Mouse (Mus musculus) kidney, embryonic 15.5 days (tissue): ENCODE results near the gene Ttf2. TPM values are rescaled to one million over a fixed set of nuclear protein-coding genes. Genes with fewer than 3 reads are reported as not detected.

Source experiments
- ATAC-seq: fragments of 200-750 bp; cut with Nextera tagmentation; replicated peaks from 2 replicates; pipeline ENCODE4 v1.8.0; 2017; ENCODE audit warnings: moderate TSS enrichment; ENCODE audit not compliant: low FRiP score
- H3K27ac ChIP-seq: fragments of 300-500 bp; sonication (generic); 2 replicates; pipeline ENCODE4 v1.5.1; 2015; ENCODE audit warnings: mild to moderate bottlenecking, inconsistent platforms
- H3K27me3 ChIP-seq: fragments of 300-500 bp; sonication (generic); 2 replicates; pipeline ENCODE4 v1.6.1; 2015; ENCODE audit warnings: inconsistent platforms
- H3K36me3 ChIP-seq: fragments of 300-500 bp; sonication (generic); 2 replicates; pipeline ENCODE4 v1.6.1; 2015; ENCODE audit warnings: inconsistent platforms
- H3K4me1 ChIP-seq: fragments of 300-500 bp; sonication (generic); 2 replicates; pipeline ENCODE4 v1.6.1; 2015; ENCODE audit warnings: inconsistent platforms
- H3K4me2 ChIP-seq: fragments of 300-500 bp; sonication (generic); 2 replicates; pipeline ENCODE4 v1.6.1; 2015; ENCODE audit warnings: moderate library complexity, mild to moderate bottlenecking, inconsistent platforms
- H3K4me3 ChIP-seq: fragments of 300-500 bp; sonication (generic); replicated peaks from 2 replicates; pipeline ENCODE4 v1.5.1; 2015; ENCODE audit warnings: mild to moderate bottlenecking, inconsistent platforms
- H3K9ac ChIP-seq: fragments of 300-500 bp; sonication (generic); 2 replicates; pipeline ENCODE4 v1.6.1; 2015; ENCODE audit warnings: mild to moderate bottlenecking, inconsistent platforms
- H3K9me3 ChIP-seq: fragments of 300-500 bp; sonication (generic); replicated peaks from 2 replicates; pipeline ENCODE4 v1.6.1; 2016; ENCODE audit warnings: inconsistent platforms
- WGBS: fragments of 180-500 bp; shearing (Covaris S2); methylation state at CpG from one replicate; pipeline ENCODE4 v1.1.7; 2015; ENCODE audit warnings: mixed read lengths; 5-methylcytosine and 5-hydroxymethylcytosine counted together
- polyA plus RNA-seq: library from polyadenylated mRNA; unstranded; fragments of >200 nt; fragmentation: Nextera tagmentation; extraction: Ambion mirVana; gene quantifications from 2 replicates; pipeline ENCODE4 v1.2.1, GENCODE M21; 2015

Ttf2 gene
- polyA plus RNA-seq, 1 experiment from 2014 or later = 19.9 TPM

DNA sequence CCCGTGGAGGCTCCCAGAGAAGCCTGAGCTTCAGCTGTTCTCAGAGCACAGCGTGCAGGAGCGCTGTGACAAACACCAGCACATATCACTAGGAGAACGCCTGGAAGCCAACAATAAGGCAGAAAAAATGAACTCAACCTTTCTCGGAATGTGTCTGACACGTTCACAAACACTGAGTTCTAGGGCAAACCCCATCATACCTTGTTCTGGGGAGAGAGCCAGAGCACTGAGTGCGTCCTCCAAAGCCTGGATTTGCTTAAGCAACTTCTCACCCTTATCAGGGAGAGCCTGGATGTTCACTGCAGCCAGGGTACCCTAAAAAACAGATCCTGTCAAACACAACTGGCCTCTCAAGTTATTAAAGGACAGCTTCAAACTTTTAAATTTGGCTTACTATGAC lies 8.0 kb downstream of the Ttf2 start:
- Histone ChIP-seq H3K9me3 (no peaks in the 10 kb centered on the region), H3K27me3 (no peaks in the 10 kb centered on the region), H3K27ac (no peak overlapping the region), H3K4me1 (no peaks in the 10 kb centered on the region), H3K36me3 (peaks cover 89% of the 10 kb centered on the region), H3K9ac (no peak overlapping the region), H3K4me2 (no peak overlapping the region), H3K4me3 (no peak overlapping the region)
- 82% methylated on average over 7 of the region's 7 CpGs for WGBS
- no peak for ATAC-seq

DNA sequence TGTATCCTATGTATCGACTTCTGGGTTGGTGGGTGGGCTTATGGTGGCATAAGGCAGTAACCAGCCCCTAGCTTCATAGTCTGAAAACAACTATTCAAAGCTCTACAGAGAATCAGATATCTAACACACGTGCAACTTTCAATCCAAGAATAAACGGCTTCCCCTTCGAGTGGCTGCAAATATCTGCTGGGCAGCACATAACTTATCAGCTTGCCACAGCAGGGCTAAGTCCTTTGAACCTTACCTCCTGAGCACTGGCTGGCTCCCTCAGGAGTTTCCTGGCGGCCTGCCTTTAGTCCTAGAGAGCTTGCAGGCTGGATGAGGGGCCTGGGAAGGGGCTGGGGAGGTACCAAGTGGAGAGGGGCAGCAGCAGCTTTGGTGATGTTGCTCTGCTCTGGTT lies 8.5 kb downstream of the Ttf2 start:
- peaks cover 89% of the 10 kb centered on the region for H3K36me3 ChIP-seq
- no peak overlapping the region for H3K4me2 ChIP-seq
- H3K9me3 ChIP-seq = no peaks in the 10 kb centered on the region
- 58% methylated on average over 5 of the region's 5 CpGs for WGBS
- H3K9ac ChIP-seq = no peak overlapping the region
- H3K27ac ChIP-seq = no peak overlapping the region
- ATAC-seq = no peak
- no peaks in the 10 kb centered on the region for H3K27me3 ChIP-seq
- H3K4me3 ChIP-seq = no peak overlapping the region
- H3K4me1 ChIP-seq = no peaks in the 10 kb centered on the region

DNA sequence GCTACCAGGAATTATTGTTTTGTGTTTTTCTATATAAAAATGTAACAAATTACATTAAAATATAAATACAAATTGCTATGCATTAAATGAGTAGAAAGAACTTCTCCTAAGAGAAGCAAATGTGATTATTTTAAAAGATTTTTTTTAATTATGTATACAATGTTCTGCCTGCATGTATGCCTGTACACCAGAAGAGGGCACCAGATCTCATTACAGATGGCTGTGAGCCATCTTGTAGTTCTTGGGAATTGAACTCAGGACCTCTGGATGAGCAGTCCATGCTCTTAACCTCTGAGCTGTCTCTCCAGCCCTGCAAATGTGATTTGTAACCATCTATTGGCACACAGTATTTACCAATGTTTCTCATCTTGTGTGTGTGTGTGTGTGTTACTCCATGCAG lies 14.8 kb downstream of the Ttf2 start:
- Histone ChIP-seq H3K4me1 (no peaks in the 10 kb centered on the region), H3K4me2 (no peak overlapping the region), H3K27ac (no peak overlapping the region), H3K36me3 (peaks cover 99% of the 10 kb centered on the region), H3K4me3 (no peak overlapping the region), H3K9me3 (no peaks in the 10 kb centered on the region), H3K27me3 (no peaks in the 10 kb centered on the region), H3K9ac (no peak overlapping the region)
- ATAC-seq = no peak

DNA sequence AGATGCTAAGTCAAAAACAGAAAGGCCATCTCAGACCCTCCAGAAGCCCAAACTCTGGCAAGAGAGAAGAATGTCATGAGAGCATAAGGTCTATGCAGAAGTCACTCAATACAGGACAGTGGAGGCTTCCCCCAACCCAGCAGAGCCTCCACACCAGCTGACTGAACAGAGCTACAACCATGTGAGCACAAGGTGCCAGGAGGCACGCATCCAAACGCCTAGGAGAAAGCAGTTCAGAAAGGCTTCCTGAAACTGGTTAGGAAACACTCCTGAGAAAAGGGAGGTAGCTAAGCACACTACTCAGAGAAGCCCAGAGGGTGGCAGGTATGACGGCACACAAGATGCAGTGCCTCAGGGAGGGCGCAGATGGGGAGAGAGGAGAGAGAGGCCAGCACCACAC lies 17.9 kb downstream of the Ttf2 start:
- Histone ChIP-seq H3K9ac (no peak overlapping the region), H3K27ac (no peak overlapping the region), H3K4me3 (no peak overlapping the region), H3K4me1 (no peaks in the 10 kb centered on the region), H3K9me3 (no peaks in the 10 kb centered on the region), H3K27me3 (no peaks in the 10 kb centered on the region), H3K4me2 (no peak overlapping the region), H3K36me3 (peaks cover 97% of the 10 kb centered on the region)
- WGBS = 90% methylated on average over 4 of the region's 4 CpGs
- no peak for ATAC-seq

DNA sequence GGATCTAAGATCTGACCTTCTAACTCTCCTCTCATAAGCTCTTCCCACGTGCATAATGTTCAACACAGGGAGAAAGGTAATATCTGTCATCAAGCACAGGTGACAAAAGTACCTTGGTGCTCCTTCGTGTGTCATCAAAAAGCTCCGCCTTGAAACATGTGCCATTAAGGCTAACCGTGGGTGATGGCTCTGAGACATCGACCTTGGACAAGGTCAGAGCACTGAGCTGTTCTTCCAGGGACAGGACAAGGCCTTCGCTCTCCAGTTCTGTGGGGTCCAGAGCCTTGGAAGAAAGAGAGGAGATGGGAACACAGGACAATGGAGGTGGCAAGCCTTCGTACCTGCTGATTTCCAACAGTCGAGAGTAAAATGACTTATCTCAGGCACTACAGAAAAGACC lies 22.2 kb downstream of the Ttf2 start:
- Histone ChIP-seq H3K9ac (no peak overlapping the region), H3K27ac (no peak overlapping the region), H3K27me3 (no peaks in the 10 kb centered on the region), H3K4me1 (no peaks in the 10 kb centered on the region), H3K4me3 (no peak overlapping the region), H3K9me3 (no peaks in the 10 kb centered on the region), H3K36me3 (peaks cover 95% of the 10 kb centered on the region), H3K4me2 (no peak overlapping the region)
- 92% methylated on average over 8 of the region's 8 CpGs for WGBS
- no peak for ATAC-seq

DNA sequence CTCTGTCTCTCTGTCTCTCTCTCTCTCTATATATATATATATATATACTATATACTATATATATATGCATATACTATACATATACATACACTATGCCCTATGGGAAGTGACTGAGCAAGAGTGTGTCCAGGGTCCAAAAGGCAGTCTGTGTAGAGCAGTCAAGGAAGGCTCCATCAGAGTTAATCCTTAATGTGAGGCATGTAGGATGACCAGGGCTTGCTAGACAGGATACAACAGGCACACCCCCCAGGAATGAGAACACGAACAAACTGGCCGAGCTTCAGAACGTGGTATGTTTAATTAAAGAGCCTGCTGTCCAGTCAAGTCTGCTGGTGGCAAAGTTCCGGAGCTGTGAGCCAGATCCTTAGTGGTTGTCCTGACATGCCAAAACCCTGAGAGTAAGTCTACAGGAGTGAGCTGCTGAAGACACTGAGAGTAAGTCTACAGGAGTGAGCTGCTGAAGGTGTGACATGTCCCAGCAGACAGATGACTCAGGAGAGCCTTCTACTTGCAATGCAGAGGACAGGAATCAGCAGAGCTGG lies 28.9 kb downstream of the Ttf2 start:
- no peaks in the 10 kb centered on the region for H3K27me3 ChIP-seq
- no peak for ATAC-seq
- H3K27ac ChIP-seq = no peak overlapping the region
- no peaks in the 10 kb centered on the region for H3K4me1 ChIP-seq
- H3K4me3 ChIP-seq = no peak overlapping the region
- peaks cover 89% of the 10 kb centered on the region for H3K36me3 ChIP-seq
- H3K4me2 ChIP-seq = no peak overlapping the region
- WGBS = 84% methylated on average over 4 of the region's 4 CpGs
- no peak overlapping the region for H3K9ac ChIP-seq
- no peaks in the 10 kb centered on the region for H3K9me3 ChIP-seq

DNA sequence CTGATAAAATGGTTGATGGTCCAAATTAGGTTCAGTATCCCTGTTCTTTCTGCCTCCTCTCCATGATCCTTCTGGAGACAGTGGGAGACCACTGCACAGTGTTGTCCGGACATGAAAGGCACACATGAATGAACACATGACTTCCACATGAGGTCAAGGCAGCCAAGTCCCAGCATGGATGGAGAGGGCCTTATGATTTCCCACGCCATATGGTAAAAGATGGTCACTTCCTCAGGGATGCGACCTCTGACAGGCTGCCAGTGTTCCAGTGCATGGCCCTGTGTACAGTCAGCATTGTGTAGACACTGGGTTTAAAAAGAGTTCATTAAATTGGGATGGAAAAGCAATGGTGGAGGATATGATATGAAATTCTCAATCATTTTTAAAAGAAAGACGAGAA lies 31.3 kb downstream of the Ttf2 start:
- Histone ChIP-seq H3K4me3 (no peak overlapping the region), H3K27ac (no peak overlapping the region), H3K9me3 (no peaks in the 10 kb centered on the region), H3K27me3 (no peaks in the 10 kb centered on the region), H3K9ac (no peak overlapping the region), H3K4me2 (no peak overlapping the region), H3K36me3 (peaks cover 78% of the 10 kb centered on the region), H3K4me1 (no peaks in the 10 kb centered on the region)
- WGBS = 90% methylated on average over 4 of the region's 4 CpGs
- ATAC-seq = no peak

DNA sequence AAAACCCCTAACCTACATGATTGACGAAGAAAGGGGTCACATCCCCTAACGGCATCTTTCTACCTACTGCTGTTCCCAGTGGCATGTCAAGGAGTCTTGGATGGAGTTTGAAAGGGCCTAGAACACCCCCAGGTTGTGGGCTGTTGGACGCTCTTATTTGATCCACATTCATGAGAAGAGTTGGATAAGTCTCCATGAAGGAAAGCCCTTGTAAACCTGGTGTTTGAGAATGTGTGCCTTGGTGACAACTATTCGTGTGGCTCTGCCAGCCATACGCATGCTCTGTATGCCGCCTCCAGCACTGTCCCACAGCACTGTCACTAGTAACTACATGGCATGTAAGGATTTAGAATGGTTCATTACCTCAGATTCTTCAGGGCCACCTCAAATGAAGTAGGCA lies 33.3 kb downstream of the Ttf2 start:
- peaks cover 5% of the 10 kb centered on the region; the same call in 1 of the 2 replicates for H3K4me1 ChIP-seq
- no peaks in the 10 kb centered on the region for H3K9me3 ChIP-seq
- H3K27me3 ChIP-seq = no peaks in the 10 kb centered on the region
- no peak overlapping the region for H3K4me3 ChIP-seq
- ATAC-seq = no peak
- H3K27ac ChIP-seq = no peak overlapping the region
- WGBS = 95% methylated on average over 6 of the region's 6 CpGs
- no peak overlapping the region for H3K9ac ChIP-seq
- H3K36me3 ChIP-seq = peaks cover 81% of the 10 kb centered on the region
- H3K4me2 ChIP-seq = no peak overlapping the region

DNA sequence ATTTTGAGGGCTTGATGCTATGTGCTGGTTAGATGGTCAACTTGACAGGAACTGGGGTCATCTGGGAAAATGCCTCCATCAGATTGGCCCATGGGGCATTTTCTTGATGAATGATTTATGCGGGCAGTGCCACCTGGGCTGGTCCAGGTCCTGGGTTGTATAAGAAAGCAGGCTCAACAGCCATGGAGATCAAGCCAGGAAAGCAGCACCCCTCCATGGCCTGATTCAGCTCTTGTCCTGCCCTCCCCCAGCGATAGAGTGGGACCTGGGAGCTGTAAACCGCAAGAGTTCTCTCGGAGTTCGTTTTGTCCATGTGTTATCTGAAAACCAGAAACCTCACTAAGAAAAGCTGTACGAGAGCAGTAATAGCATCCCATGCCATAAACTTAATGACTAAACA lies 33.9 kb downstream of the Ttf2 start:
- ATAC-seq = no peak
- H3K27me3 ChIP-seq = no peaks in the 10 kb centered on the region
- 60% methylated on average over 6 of the region's 6 CpGs for WGBS
- peaks cover 5% of the 10 kb centered on the region; the same call in 1 of the 2 replicates for H3K4me1 ChIP-seq
- H3K36me3 ChIP-seq = peaks cover 78% of the 10 kb centered on the region
- H3K9ac ChIP-seq = no peak overlapping the region
- no peak overlapping the region for H3K4me3 ChIP-seq
- no peaks in the 10 kb centered on the region for H3K9me3 ChIP-seq
- H3K27ac ChIP-seq = no peak overlapping the region
- no peak overlapping the region for H3K4me2 ChIP-seq

DNA sequence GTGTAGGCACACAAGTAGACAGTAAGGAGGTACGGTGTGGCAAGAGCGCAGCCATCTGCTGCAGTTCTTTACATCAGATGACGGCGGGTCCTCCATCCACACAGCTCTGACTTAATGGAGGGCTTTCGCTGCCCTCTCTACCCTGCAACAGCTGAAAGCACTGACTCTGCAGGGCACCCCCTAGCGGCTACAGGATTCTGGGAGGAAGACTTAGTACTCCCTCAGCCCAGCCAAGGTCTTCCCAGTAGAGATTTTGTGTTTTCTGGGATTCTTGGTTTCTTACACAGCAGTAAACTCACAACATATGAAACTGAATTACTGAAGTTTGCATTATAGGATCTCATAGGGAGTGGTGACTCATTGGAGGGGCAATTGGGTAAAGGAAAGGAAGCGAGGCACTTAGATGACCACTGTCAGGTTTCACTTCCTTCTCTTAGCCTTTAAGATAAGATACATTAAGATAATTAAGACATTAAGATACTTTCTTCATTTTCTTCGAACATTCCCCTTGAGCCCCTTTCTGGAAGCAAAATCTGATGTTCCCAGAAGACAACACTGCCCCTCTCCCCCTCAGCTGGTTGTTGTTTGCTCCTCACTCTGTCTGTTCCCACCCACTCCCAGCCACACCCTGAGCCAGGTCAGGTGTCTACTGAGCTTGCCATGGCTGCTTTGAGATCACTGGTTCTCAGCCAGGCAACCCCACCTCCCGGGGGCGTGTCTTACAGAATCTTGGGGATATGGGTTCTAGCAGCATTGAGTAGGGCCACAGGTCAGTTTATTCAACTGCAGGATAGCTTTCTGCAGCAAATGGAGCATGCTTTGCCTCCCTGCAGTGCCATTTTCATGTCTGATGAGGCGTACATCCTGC lies 37.2 kb downstream of the Ttf2 start:
- WGBS = 73% methylated on average over 11 of the region's 11 CpGs
- Histone ChIP-seq H3K4me1 (peaks cover 5% of the 10 kb centered on the region; the same call in 1 of the 2 replicates), H3K4me3 (no peak overlapping the region), H3K4me2 (no peak overlapping the region), H3K36me3 (peaks cover 69% of the 10 kb centered on the region), H3K9me3 (no peaks in the 10 kb centered on the region), H3K9ac (no peak overlapping the region), H3K27ac (no peak overlapping the region), H3K27me3 (no peaks in the 10 kb centered on the region)
- no peak for ATAC-seq

DNA sequence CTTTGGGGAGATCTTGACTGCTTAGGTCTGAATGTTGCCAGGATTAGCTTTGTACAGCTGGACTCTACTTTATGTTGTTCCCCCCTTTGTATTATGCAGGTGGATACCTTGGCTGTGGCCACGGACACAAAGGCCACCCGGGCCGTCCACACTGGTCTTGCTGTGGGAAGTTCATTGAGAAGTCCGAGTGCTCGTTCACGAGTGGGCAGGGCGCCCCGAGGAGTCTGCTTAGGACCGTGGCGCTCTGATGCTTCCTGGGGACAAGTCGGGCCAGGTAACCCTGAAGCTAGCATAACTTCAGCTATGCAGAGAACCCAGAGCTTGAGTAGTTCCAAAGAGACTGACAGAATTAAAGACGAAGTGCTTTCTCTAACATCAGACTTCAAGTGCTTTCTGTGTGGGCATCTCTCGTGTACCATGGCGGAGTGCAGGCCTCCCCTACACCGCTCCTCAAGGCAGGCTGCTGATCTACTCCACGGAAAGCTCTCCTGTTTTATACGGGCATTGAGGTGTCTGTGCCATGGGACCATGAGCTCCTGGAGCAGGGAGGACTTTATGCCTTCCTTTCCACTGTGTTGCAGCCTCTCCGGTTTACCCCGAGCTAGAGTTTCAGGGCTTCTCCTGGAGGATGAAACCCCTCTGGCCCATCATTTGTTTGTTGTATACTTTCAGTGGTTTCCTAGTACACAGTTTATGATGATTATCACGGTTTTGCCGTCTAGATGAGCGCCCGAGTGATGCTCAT lies 38.0 kb downstream of the Ttf2 start:
- no peak overlapping the region for H3K27ac ChIP-seq
- no peaks in the 10 kb centered on the region for H3K27me3 ChIP-seq
- peaks cover 5% of the 10 kb centered on the region; the same call in 1 of the 2 replicates for H3K4me1 ChIP-seq
- no peaks in the 10 kb centered on the region for H3K9me3 ChIP-seq
- no peak for ATAC-seq
- H3K9ac ChIP-seq = no peak overlapping the region
- 93% methylated on average over 23 of the region's 23 CpGs for WGBS
- H3K4me2 ChIP-seq = no peak overlapping the region
- no peak overlapping the region for H3K4me3 ChIP-seq
- peaks cover 67% of the 10 kb centered on the region for H3K36me3 ChIP-seq

DNA sequence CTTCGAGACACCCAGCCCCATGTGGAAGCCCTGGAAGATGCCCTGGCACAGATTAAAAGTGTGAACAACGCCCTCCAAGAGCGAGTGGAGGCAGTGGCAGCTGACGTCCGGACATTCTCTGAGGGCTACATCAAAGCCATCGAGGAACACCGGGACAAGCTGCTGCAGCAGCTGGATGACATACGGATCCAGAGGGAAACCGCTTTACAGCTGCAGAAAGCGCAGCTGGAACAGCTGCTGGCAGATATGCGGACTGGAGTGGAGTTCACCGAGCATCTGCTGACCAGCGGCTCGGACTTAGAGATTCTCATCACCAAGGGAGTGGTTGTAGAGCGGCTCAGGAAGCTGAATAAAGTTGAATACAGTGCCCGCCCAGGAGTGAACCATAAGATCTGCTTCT lies 44.3 kb downstream of the Ttf2 start:
- H3K9ac ChIP-seq = no peak overlapping the region

More for the DNA sequence above, 44.3 kb downstream of the Ttf2 start:
- H3K4me3 ChIP-seq = no peak overlapping the region
- no peaks in the 10 kb centered on the region for H3K27me3 ChIP-seq
- no peak overlapping the region for H3K4me2 ChIP-seq
- 70% methylated on average over 16 of the region's 16 CpGs for WGBS
- H3K36me3 ChIP-seq = peaks cover 22% of the 10 kb centered on the region
- H3K9me3 ChIP-seq = no peaks in the 10 kb centered on the region
- peaks cover 28% of the 10 kb centered on the region for H3K4me1 ChIP-seq
- H3K27ac ChIP-seq = no peak overlapping the region
- ATAC-seq = no peak
